Mouse (Mus musculus) CH12.LX (cell line): ENCODE data around the gene Omt2b. TPM values are rescaled to one million over a fixed set of nuclear protein-coding genes. Genes with fewer than 3 reads are reported as not detected.
"Not testable (repeated sequence)": the region's sequence is repeated elsewhere in the genome, so short reads cannot be mapped to it uniquely, and the experiment has no call there.

Experiments used
- DNase-seq: peaks from one replicate; pipeline ENCODE4 v3.0.0-alpha.2; 2013; ENCODE audit errors: extremely low read depth
- H3K27ac ChIP-seq: 2 replicates; pipeline ENCODE4 v1.5.1; 2012; ENCODE audit warnings: low read depth, mild to moderate bottlenecking, control low read depth, moderate library complexity; ENCODE audit not compliant: insufficient read depth
- H3K27me3 ChIP-seq: replicated peaks from 2 replicates; pipeline ENCODE3; 2012; ENCODE audit warnings: inconsistent platforms
- H3K36me3 ChIP-seq, 2 experiments: replicated peaks in 1 of 2; 2 replicates each; pipeline versions ENCODE3 to v1.6.1; 2012; ENCODE audit warnings: inconsistent platforms in 1 of 2, low read length in 1 of 2, mild to moderate bottlenecking in 1 of 2, mixed read lengths in 1 of 2, moderate library complexity in 1 of 2; ENCODE audit not compliant: control insufficient read depth in 1 of 2, insufficient read depth in 1 of 2
- H3K4me1 ChIP-seq, 2 experiments: 2 replicates each; pipeline ENCODE4 v1.6.1; 2012; ENCODE audit warnings: inconsistent platforms in 1 of 2, moderate library complexity in 1 of 2; ENCODE audit not compliant: insufficient read depth in 2 of 2, control insufficient read depth in 1 of 2
- H3K4me2 ChIP-seq: 2 replicates; pipeline ENCODE4 v1.6.1; 2012; ENCODE audit warnings: low read depth, mild to moderate bottlenecking, control low read depth; ENCODE audit not compliant: poor library complexity, insufficient read depth, severe bottlenecking
- H3K4me3 ChIP-seq, 3 experiments: fragments of 150-350 bp in 1 of 3; sonication (generic) in 1 of 3; replicated peaks in 1 of 3; 2 replicates each; pipeline versions ENCODE3 to v1.5.1; 2011 to 2012; ENCODE audit warnings: low read depth in 2 of 3, low read length in 2 of 3, mild to moderate bottlenecking in 2 of 3, moderate library complexity in 2 of 3, control low read depth in 1 of 3, improper control_type of control experiment in 1 of 3, inconsistent platforms in 1 of 3, mixed read lengths in 1 of 3; ENCODE audit not compliant: poor library complexity in 1 of 3
- H3K79me2 ChIP-seq: replicated peaks from 2 replicates; pipeline ENCODE4 v1.6.1; 2012; ENCODE audit warnings: mild to moderate bottlenecking, moderate library complexity; ENCODE audit not compliant: control insufficient read depth, poor library complexity, insufficient read depth, severe bottlenecking; ENCODE audit errors: extremely low read depth
- H3K9ac ChIP-seq: 2 replicates; pipeline ENCODE4 v1.6.1; 2012; ENCODE audit warnings: low read depth, mild to moderate bottlenecking, control low read depth, moderate library complexity; ENCODE audit not compliant: insufficient read depth
- H3K9me3 ChIP-seq: replicated peaks from 2 replicates; pipeline ENCODE3; 2012; ENCODE audit warnings: low read length, inconsistent platforms, mixed read lengths
- BHLHE40 ChIP-seq: IDR thresholded peaks from 2 replicates; pipeline ENCODE4 v1.6.1; 2011; ENCODE audit warnings: mild to moderate bottlenecking, low read depth, low read length, improper control_type of control experiment
- KAT2A ChIP-seq: IDR thresholded peaks from 2 replicates; pipeline ENCODE4 v1.6.1; 2012; ENCODE audit warnings: low read length, improper control_type of control experiment, inconsistent platforms; ENCODE audit not compliant: insufficient replicate concordance
- NELFE ChIP-seq: IDR thresholded peaks from 2 replicates; pipeline ENCODE4 v1.6.1; 2011; ENCODE audit warnings: low read depth, low read length, improper control_type of control experiment
- POLR2AphosphoS2 ChIP-seq: IDR thresholded peaks from 2 replicates; pipeline ENCODE4 v1.6.1; 2011; ENCODE audit warnings: low read depth, low read length, improper control_type of control experiment
- RAD21 ChIP-seq: IDR thresholded peaks from 2 replicates; pipeline ENCODE4 v1.6.1; 2011; ENCODE audit warnings: low read depth, mild to moderate bottlenecking, low read length, improper control_type of control experiment, moderate library complexity
- TCF12 ChIP-seq: IDR thresholded peaks from 2 replicates; pipeline ENCODE4 v1.6.1; 2014; ENCODE audit warnings: low read depth, mild to moderate bottlenecking, inconsistent platforms, low read length, improper control_type of control experiment
- UBTF ChIP-seq: IDR thresholded peaks from 2 replicates; pipeline ENCODE4 v1.6.1; 2012; ENCODE audit warnings: low read depth, mild to moderate bottlenecking, inconsistent platforms, low read length, improper control_type of control experiment, moderate library complexity
- dilution Hi-C: fragments of 300-500 bp; cut with MboI; formaldehyde crosslinking; loops from 2 replicates; pipeline ENCODE4 v1.14.3; 2020; ENCODE audit warnings: low sequenced_read_pairs; ENCODE audit not compliant: extremely low pct_unique_long_range_greater_than_20kb, extremely low pct_ligation_motif_present
- in situ Hi-C: fragments of 300-500 bp; cut with MboI; formaldehyde crosslinking; loops from 3 replicates; pipeline ENCODE4 v1.14.3; 2019; ENCODE audit warnings: low sequenced_read_pairs, low pct_ligation_motif_present, low pct_unique_long_range_greater_than_20kb, mixed read lengths
- polyA plus RNA-seq: library from polyadenylated mRNA; unstranded; fragments of >175 nt; gene quantifications from 2 replicates; pipeline ENCODE4 v1.2.1, GENCODE M21; 2012; ENCODE audit warnings: low read depth; ENCODE audit not compliant: insufficient read length
- total RNA-seq, 2 experiments: library from RNA; depleted of rRNA; stranded (reverse); fragments of 300-350 nt in 1 of 2; fragments of >200 nt in 1 of 2; gene quantifications; 2 replicates each; pipeline ENCODE4 v1.2.3; 2012 to 2014

Gene Omt2b
- total and polyA plus RNA-seq, 3 experiments = not detected

GRCm38 (mm10) chr9:78347004-78347403 lies 19.6 kb downstream of the Omt2b start:
- no peak for TF ChIP-seq POLR2AphosphoS2
- TF ChIP-seq KAT2A = no peak
- no peak for TF ChIP-seq RAD21
- TF ChIP-seq TCF12 = no peak
- no peak for TF ChIP-seq NELFE
- TF ChIP-seq UBTF = no peak
- no peak for TF ChIP-seq BHLHE40
- TF ChIP-seq, all 38 proteins: peak for 0
- no peak overlapping the region for H3K27ac ChIP-seq
- no peak for DNase-seq
- H3K4me2 ChIP-seq = no peak overlapping the region
- in situ Hi-C loops = no loop called here
- H3K9me3 ChIP-seq = no peaks in the 10 kb centered on the region
- dilution Hi-C loops = no loop called here
- no peaks in the 10 kb centered on the region for H3K79me2 ChIP-seq
- no peaks in the 10 kb centered on the region for H3K4me1 ChIP-seq
- H3K9ac ChIP-seq = no peak overlapping the region
- no peaks in the 10 kb centered on the region for H3K36me3 ChIP-seq
- no peak overlapping the region for H3K4me3 ChIP-seq
- H3K27me3 ChIP-seq = peaks cover 25% of the 10 kb centered on the region

DNA sequence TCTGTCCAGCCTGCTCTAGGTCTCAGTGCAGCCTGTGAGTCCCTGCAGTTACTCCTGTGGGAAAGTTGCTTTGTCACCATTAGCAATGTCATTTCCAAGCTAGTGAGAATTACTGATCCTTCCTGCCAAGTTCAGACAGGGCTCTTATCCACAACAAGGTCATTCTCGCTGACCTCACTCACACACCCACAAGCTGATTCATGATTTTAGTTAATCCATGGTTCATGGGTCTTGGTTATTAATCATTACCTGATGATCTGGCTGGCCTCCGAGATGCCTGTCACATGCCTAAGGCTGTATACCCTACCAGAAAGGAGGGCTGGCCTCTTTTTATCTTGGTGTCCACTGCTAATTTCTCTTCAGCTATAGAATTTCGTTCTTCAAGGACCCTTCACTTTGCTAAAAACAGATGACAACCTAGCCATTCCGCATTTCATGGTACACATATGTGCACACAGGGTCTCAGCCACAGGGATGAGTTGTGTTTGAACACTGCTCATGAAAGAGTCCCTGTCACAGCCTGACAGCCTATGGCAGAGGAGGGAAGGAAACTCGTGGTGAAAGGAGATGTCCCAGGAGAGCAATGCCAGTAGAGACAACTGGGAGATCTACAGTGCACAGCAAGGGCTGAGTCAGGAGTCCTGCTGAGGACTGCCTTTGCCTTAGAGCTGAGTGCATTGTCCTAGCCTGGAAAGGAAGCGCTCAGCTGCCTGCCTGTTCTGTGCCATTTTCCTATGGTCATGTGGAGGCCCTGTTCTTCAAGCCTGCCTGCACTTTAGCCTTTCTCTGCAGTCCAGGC lies 21.0 kb downstream of the Omt2b start:
- H3K4me2 ChIP-seq, H3K9me3 ChIP-seq, H3K79me2 ChIP-seq, in situ Hi-C loops, H3K36me3 ChIP-seq, H3K27ac ChIP-seq, dilution Hi-C loops, DNase-seq, H3K4me1 ChIP-seq, H3K9ac ChIP-seq, H3K4me3 ChIP-seq: not testable (repeated sequence)
- peaks cover 29% of the 10 kb centered on the region for H3K27me3 ChIP-seq

- H3K36me3 ChIP-seq, DNase-seq, H3K4me1 ChIP-seq, H3K79me2 ChIP-seq, H3K4me2 ChIP-seq, in situ Hi-C loops, H3K9me3 ChIP-seq, H3K27ac ChIP-seq, dilution Hi-C loops, H3K9ac ChIP-seq, H3K4me3 ChIP-seq: not testable (repeated sequence)
- peaks cover 24% of the 10 kb centered on the region for H3K27me3 ChIP-seq
Measured at GRCm38 (mm10) chr9:78349141-78349540, 21.8 kb downstream of the Omt2b start.

- H3K4me2 ChIP-seq, H3K4me3 ChIP-seq, DNase-seq, H3K27ac ChIP-seq, H3K9ac ChIP-seq, H3K4me1 ChIP-seq, in situ Hi-C loops, H3K9me3 ChIP-seq, H3K79me2 ChIP-seq, dilution Hi-C loops, H3K36me3 ChIP-seq: not testable (repeated sequence)
- peaks cover 24% of the 10 kb centered on the region for H3K27me3 ChIP-seq
Measured at GRCm38 (mm10) chr9:78350007-78350406, 22.6 kb downstream of the Omt2b start.
